Mouse (Mus musculus): ENCODE measurements around the gene Gm43738.

Gm43738 gene

DNA sequence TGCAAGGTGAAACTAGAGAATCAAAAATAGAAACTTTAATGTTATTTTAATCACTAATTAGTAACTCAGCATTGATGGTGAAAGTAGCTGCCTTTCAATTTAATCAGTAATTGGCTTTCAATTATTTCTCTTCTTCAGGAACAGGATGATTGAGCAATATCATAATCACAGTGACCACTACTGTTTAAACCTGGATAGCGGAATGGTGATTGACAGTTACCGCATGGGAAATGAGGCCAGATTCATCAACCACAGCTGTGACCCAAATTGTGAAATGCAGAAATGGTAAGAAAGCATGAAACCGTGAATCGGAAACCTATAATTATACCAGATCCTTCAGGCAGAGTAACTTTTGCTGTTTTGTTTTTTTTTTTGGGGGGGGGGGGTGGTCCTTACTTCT is 57.5 kb downstream of the Gm43738 start:
- no peak for DNase-seq (ENCODE audit: low spot score in 2 of 2)
